Mouse (Mus musculus) CH12.LX (cell line): Measurements from ENCODE around the gene Col27a1. TPM values are rescaled to one million over a fixed set of nuclear protein-coding genes. Genes with fewer than 3 reads are reported as not detected.

Source experiments
- DNase-seq: peaks from one replicate; pipeline ENCODE4 v3.0.0-alpha.2; 2013; ENCODE audit errors: extremely low read depth
- H3K27ac ChIP-seq: 2 replicates; pipeline ENCODE4 v1.5.1; 2012; ENCODE audit warnings: low read depth, mild to moderate bottlenecking, control low read depth, moderate library complexity; ENCODE audit not compliant: insufficient read depth
- H3K27me3 ChIP-seq: replicated peaks from 2 replicates; pipeline ENCODE3; 2012; ENCODE audit warnings: inconsistent platforms
- H3K36me3 ChIP-seq, 2 experiments: replicated peaks in 1 of 2; 2 replicates each; pipeline versions ENCODE3 to v1.6.1; 2012; ENCODE audit warnings: inconsistent platforms in 1 of 2, low read length in 1 of 2, mild to moderate bottlenecking in 1 of 2, mixed read lengths in 1 of 2, moderate library complexity in 1 of 2; ENCODE audit not compliant: control insufficient read depth in 1 of 2, insufficient read depth in 1 of 2
- H3K4me1 ChIP-seq, 2 experiments: 2 replicates each; pipeline ENCODE4 v1.6.1; 2012; ENCODE audit warnings: inconsistent platforms in 1 of 2, moderate library complexity in 1 of 2; ENCODE audit not compliant: insufficient read depth in 2 of 2, control insufficient read depth in 1 of 2
- H3K4me2 ChIP-seq: 2 replicates; pipeline ENCODE4 v1.6.1; 2012; ENCODE audit warnings: low read depth, mild to moderate bottlenecking, control low read depth; ENCODE audit not compliant: poor library complexity, insufficient read depth, severe bottlenecking
- H3K4me3 ChIP-seq, 3 experiments: fragments of 150-350 bp in 1 of 3; sonication (generic) in 1 of 3; replicated peaks in 1 of 3; 2 replicates each; pipeline versions ENCODE3 to v1.5.1; 2011 to 2012; ENCODE audit warnings: low read depth in 2 of 3, low read length in 2 of 3, mild to moderate bottlenecking in 2 of 3, moderate library complexity in 2 of 3, control low read depth in 1 of 3, improper control_type of control experiment in 1 of 3, inconsistent platforms in 1 of 3, mixed read lengths in 1 of 3; ENCODE audit not compliant: poor library complexity in 1 of 3
- H3K79me2 ChIP-seq: replicated peaks from 2 replicates; pipeline ENCODE4 v1.6.1; 2012; ENCODE audit warnings: mild to moderate bottlenecking, moderate library complexity; ENCODE audit not compliant: control insufficient read depth, poor library complexity, insufficient read depth, severe bottlenecking; ENCODE audit errors: extremely low read depth
- H3K9ac ChIP-seq: 2 replicates; pipeline ENCODE4 v1.6.1; 2012; ENCODE audit warnings: low read depth, mild to moderate bottlenecking, control low read depth, moderate library complexity; ENCODE audit not compliant: insufficient read depth
- H3K9me3 ChIP-seq: replicated peaks from 2 replicates; pipeline ENCODE3; 2012; ENCODE audit warnings: low read length, inconsistent platforms, mixed read lengths
- CHD1 ChIP-seq: IDR thresholded peaks from 2 replicates; pipeline ENCODE4 v1.6.1; 2012; ENCODE audit warnings: low read depth, low read length, improper control_type of control experiment, inconsistent platforms
- CTCF ChIP-seq, 2 experiments: IDR thresholded peaks in 1 of 2; conservative IDR thresholded peaks in 1 of 2; 2 replicates each; pipeline ENCODE4 v1.5.1; 2011 to 2012; ENCODE audit warnings: low read depth in 2 of 2, low read length in 2 of 2, improper control_type of control experiment in 1 of 2, inconsistent platforms in 1 of 2, mild to moderate bottlenecking in 1 of 2, moderate library complexity in 1 of 2
- E2F4 ChIP-seq: IDR thresholded peaks from 2 replicates; pipeline ENCODE4 v1.6.1; 2011; ENCODE audit warnings: low read depth, low read length, improper control_type of control experiment; ENCODE audit not compliant: insufficient replicate concordance
- ELF1 ChIP-seq: IDR thresholded peaks from 2 replicates; pipeline ENCODE4 v1.6.1; 2014; ENCODE audit warnings: low read depth, mild to moderate bottlenecking, inconsistent platforms, low read length, improper control_type of control experiment
- EP300 ChIP-seq: IDR thresholded peaks from 2 replicates; pipeline ENCODE4 v1.6.1; 2011; ENCODE audit warnings: low read length, improper control_type of control experiment
- ETS1 ChIP-seq: conservative IDR thresholded peaks from 2 replicates; pipeline ENCODE4 v1.6.1; 2012; ENCODE audit warnings: low read depth, mild to moderate bottlenecking, inconsistent platforms, low read length, improper control_type of control experiment, moderate library complexity
- GABPA ChIP-seq: IDR thresholded peaks from 2 replicates; pipeline ENCODE4 v1.6.1; 2012; ENCODE audit warnings: low read depth, low read length, improper control_type of control experiment, inconsistent platforms; ENCODE audit not compliant: insufficient replicate concordance
- IRF4 ChIP-seq: IDR thresholded peaks from 2 replicates; pipeline ENCODE4 v1.6.1; 2014; ENCODE audit warnings: low read depth, mild to moderate bottlenecking, inconsistent platforms, low read length, improper control_type of control experiment
- JUND ChIP-seq: conservative IDR thresholded peaks from 2 replicates; pipeline ENCODE4 v1.6.1; 2011; ENCODE audit warnings: low read depth, low read length, improper control_type of control experiment
- MAFK ChIP-seq: IDR thresholded peaks from 2 replicates; pipeline ENCODE4 v1.6.1; 2011; ENCODE audit warnings: low read length, improper control_type of control experiment; ENCODE audit not compliant: insufficient replicate concordance
- MAZ ChIP-seq: IDR thresholded peaks from 2 replicates; pipeline ENCODE4 v1.6.1; 2012; ENCODE audit warnings: low read depth, mild to moderate bottlenecking, inconsistent platforms, low read length, improper control_type of control experiment, moderate library complexity
- NRF1 ChIP-seq: IDR thresholded peaks from 2 replicates; pipeline ENCODE4 v1.6.1; 2014; ENCODE audit warnings: low read depth, mild to moderate bottlenecking, inconsistent platforms, low read length, improper control_type of control experiment, moderate library complexity
- RCOR1 ChIP-seq: conservative IDR thresholded peaks from 2 replicates; pipeline ENCODE4 v1.6.1; 2012; ENCODE audit warnings: low read depth, mild to moderate bottlenecking, inconsistent platforms, low read length, improper control_type of control experiment
- SIN3A ChIP-seq: IDR thresholded peaks from 2 replicates; pipeline ENCODE4 v1.6.1; 2012; ENCODE audit warnings: low read length, improper control_type of control experiment, inconsistent platforms
- SMC3 ChIP-seq: IDR thresholded peaks from 2 replicates; pipeline ENCODE4 v1.6.1; 2011; ENCODE audit warnings: low read depth, low read length, improper control_type of control experiment
- TBP ChIP-seq: conservative IDR thresholded peaks from 2 replicates; pipeline ENCODE4 v1.6.1; 2011; ENCODE audit warnings: low read depth, low read length, improper control_type of control experiment
- UBTF ChIP-seq: IDR thresholded peaks from 2 replicates; pipeline ENCODE4 v1.6.1; 2012; ENCODE audit warnings: low read depth, mild to moderate bottlenecking, inconsistent platforms, low read length, improper control_type of control experiment, moderate library complexity
- USF1 ChIP-seq: IDR thresholded peaks from 2 replicates; pipeline ENCODE4 v1.6.1; 2014; ENCODE audit warnings: low read depth, mild to moderate bottlenecking, inconsistent platforms, low read length, improper control_type of control experiment
- ZC3H11A ChIP-seq: IDR thresholded peaks from 2 replicates; pipeline ENCODE4 v1.6.1; 2012; ENCODE audit warnings: low read depth, mild to moderate bottlenecking, inconsistent platforms, low read length, improper control_type of control experiment
- ZKSCAN1 ChIP-seq: IDR thresholded peaks from 2 replicates; pipeline ENCODE4 v1.6.1; 2012; ENCODE audit warnings: low read depth, inconsistent platforms, low read length, improper control_type of control experiment, borderline replicate concordance
- ZMIZ1 ChIP-seq: IDR thresholded peaks from 2 replicates; pipeline ENCODE4 v1.6.1; 2012; ENCODE audit warnings: low read depth, mild to moderate bottlenecking, inconsistent platforms, low read length, improper control_type of control experiment
- ZNF384 ChIP-seq: IDR thresholded peaks from 2 replicates; pipeline ENCODE4 v1.6.1; 2012; ENCODE audit warnings: low read depth, low read length, improper control_type of control experiment, inconsistent platforms
- dilution Hi-C: fragments of 300-500 bp; cut with MboI; formaldehyde crosslinking; loops from 2 replicates; pipeline ENCODE4 v1.14.3; 2020; ENCODE audit warnings: low sequenced_read_pairs; ENCODE audit not compliant: extremely low pct_unique_long_range_greater_than_20kb, extremely low pct_ligation_motif_present
- in situ Hi-C: fragments of 300-500 bp; cut with MboI; formaldehyde crosslinking; loops from 3 replicates; pipeline ENCODE4 v1.14.3; 2019; ENCODE audit warnings: low sequenced_read_pairs, low pct_ligation_motif_present, low pct_unique_long_range_greater_than_20kb, mixed read lengths
- polyA plus RNA-seq: library from polyadenylated mRNA; unstranded; fragments of >175 nt; gene quantifications from 2 replicates; pipeline ENCODE4 v1.2.1, GENCODE M21; 2012; ENCODE audit warnings: low read depth; ENCODE audit not compliant: insufficient read length
- total RNA-seq, 2 experiments: library from RNA; depleted of rRNA; stranded (reverse); fragments of 300-350 nt in 1 of 2; fragments of >200 nt in 1 of 2; gene quantifications; 2 replicates each; pipeline ENCODE4 v1.2.3; 2012 to 2014

Col27a1 gene
- total and polyA plus RNA-seq, 3 experiments, result 0.04 to 0.05 TPM; not detected in 1

DNA sequence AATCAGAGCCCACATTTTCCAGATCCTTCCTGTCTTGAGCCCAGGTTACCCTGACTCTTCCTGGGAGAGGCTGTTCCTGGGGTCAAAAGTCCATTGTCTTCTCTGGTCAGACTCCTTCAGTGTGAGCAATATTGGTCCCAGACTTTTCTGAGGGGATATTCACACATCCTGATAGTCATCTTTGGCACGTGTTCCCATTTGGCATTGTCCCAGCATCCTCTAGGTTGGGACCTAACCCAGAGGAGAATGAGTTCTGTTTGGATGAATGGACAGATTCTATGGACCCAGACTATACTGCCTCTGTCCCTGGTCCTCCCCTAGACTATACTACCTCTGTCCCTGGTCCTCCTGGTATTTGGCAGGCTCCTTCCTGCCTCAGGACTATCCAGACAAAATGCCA lies 53.8 kb downstream of the Col27a1 start:
- H3K27me3 ChIP-seq, result peaks cover 97% of the 10 kb centered on the region
- dilution Hi-C loops, result no loop called here
- H3K4me2 ChIP-seq, result no peak overlapping the region
- in situ Hi-C loops, result no loop called here
- H3K4me1 ChIP-seq, result no peaks in the 10 kb centered on the region
- H3K9ac ChIP-seq, result no peak overlapping the region
- H3K4me3 ChIP-seq, result no peak overlapping the region
- H3K27ac ChIP-seq, result no peak overlapping the region
- TF ChIP-seq ZKSCAN1, result no peak
- no peak for TF ChIP-seq CHD1
- no peak for TF ChIP-seq SMC3
- TF ChIP-seq ZC3H11A, result no peak
- no peak for TF ChIP-seq NRF1
- no peak for TF ChIP-seq USF1
- TF ChIP-seq MAFK, result no peak
- TF ChIP-seq IRF4, result no peak
- no peak for TF ChIP-seq GABPA
- no peak for TF ChIP-seq JUND
- TF ChIP-seq ETS1, result no peak
- TF ChIP-seq UBTF, result no peak
- no peak for TF ChIP-seq SIN3A
- no peak for TF ChIP-seq MAZ
- no peak for TF ChIP-seq CTCF (conservative IDR thresholded peaks at IDR 0.05 in 1 of 2, IDR thresholded peaks at IDR 0.05 in 1 of 2; ENCODE audit: low read depth in 2 of 2, low read length in 2 of 2)
- no peak for TF ChIP-seq RCOR1
- TF ChIP-seq ZMIZ1, result no peak
- no peak for TF ChIP-seq ELF1
- TF ChIP-seq ZNF384, result no peak
- TF ChIP-seq EP300, result no peak
- no peaks in the 10 kb centered on the region for H3K79me2 ChIP-seq
- no peaks in the 10 kb centered on the region for H3K9me3 ChIP-seq
- H3K36me3 ChIP-seq, result no peaks in the 10 kb centered on the region
- no peak for DNase-seq

DNA sequence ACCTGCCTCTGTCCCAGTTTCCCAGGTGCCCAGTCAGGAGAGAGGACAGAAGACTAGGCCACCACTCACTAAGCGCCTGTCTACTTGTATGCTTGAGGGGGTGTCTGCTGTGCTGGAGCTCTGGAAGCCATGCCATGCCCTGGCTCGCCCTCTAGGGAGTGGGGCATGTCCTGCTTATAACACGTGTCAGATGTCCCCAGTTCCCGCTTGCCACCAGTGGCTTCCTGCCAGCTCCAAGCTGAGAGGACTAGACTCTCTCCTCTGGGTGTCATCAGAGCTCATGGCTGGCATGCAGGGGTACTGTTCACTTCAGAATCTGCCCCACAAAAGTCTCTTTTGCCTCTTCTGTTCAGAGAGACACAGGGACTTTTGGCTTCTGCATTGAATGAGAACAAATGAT lies 55.0 kb downstream of the Col27a1 start:
- no peaks in the 10 kb centered on the region for H3K79me2 ChIP-seq
- in situ Hi-C loops (no loop called here), dilution Hi-C loops (no loop called here)
- H3K27me3 ChIP-seq, result peaks cover 98% of the 10 kb centered on the region
- H3K9ac ChIP-seq, result no peak overlapping the region
- H3K4me3 ChIP-seq, result no peak overlapping the region
- H3K4me2 ChIP-seq, result no peak overlapping the region
- DNase-seq, result no peak
- TF ChIP-seq SIN3A (no peak), ZKSCAN1 (no peak), CTCF (conservative IDR thresholded peaks at IDR 0.05 in 1 of 2, IDR thresholded peaks at IDR 0.05 in 1 of 2; ENCODE audit: low read depth in 2 of 2, low read length in 2 of 2) (no peak), TBP (no peak), E2F4 (no peak)
- no peaks in the 10 kb centered on the region for H3K4me1 ChIP-seq
- no peak overlapping the region for H3K27ac ChIP-seq
- H3K9me3 ChIP-seq, result no peaks in the 10 kb centered on the region
- no peaks in the 10 kb centered on the region for H3K36me3 ChIP-seq
